Mouse (Mus musculus) limb, embryonic 13.5 days (tissue): ENCODE measurements around the gene Arl14. TPM values are rescaled to one million over a fixed set of nuclear protein-coding genes. Genes with fewer than 3 reads are reported as not detected.

Experiments used
- ATAC-seq: fragments of 200-750 bp; cut with Nextera tagmentation; 2 replicates; pipeline ENCODE4 v1.8.0; 2017; ENCODE audit warnings: low read depth, moderate number of reproducible peaks, moderate TSS enrichment; ENCODE audit not compliant: low FRiP score
- H3K27ac ChIP-seq: fragments of 300-500 bp; sonication (generic); 2 replicates; pipeline ENCODE4 v1.5.1; 2015; ENCODE audit warnings: inconsistent platforms, mild to moderate bottlenecking, moderate library complexity
- H3K27me3 ChIP-seq: fragments of 300-500 bp; sonication (generic); 2 replicates; pipeline ENCODE4 v1.6.1; 2015; ENCODE audit warnings: mild to moderate bottlenecking, inconsistent platforms
- H3K36me3 ChIP-seq: fragments of 300-500 bp; sonication (generic); 2 replicates; pipeline ENCODE4 v1.6.1; 2015; ENCODE audit warnings: inconsistent platforms, mild to moderate bottlenecking, moderate library complexity
- H3K4me1 ChIP-seq: fragments of 300-500 bp; sonication (generic); 2 replicates; pipeline ENCODE4 v1.6.1; 2015; ENCODE audit warnings: inconsistent platforms
- H3K4me2 ChIP-seq: fragments of 300-500 bp; sonication (generic); replicated peaks from 2 replicates; pipeline ENCODE4 v1.6.1; 2015; ENCODE audit warnings: inconsistent platforms, mild to moderate bottlenecking, moderate library complexity
- H3K4me3 ChIP-seq: fragments of 300-500 bp; sonication (generic); 2 replicates; pipeline ENCODE4 v1.5.1; 2015; ENCODE audit warnings: moderate library complexity, mild to moderate bottlenecking, inconsistent platforms
- H3K9ac ChIP-seq: fragments of 300-500 bp; sonication (generic); 2 replicates; pipeline ENCODE4 v1.6.1; 2015; ENCODE audit warnings: mild to moderate bottlenecking, inconsistent platforms
- H3K9me3 ChIP-seq: fragments of 300-500 bp; sonication (generic); 2 replicates; pipeline ENCODE4 v1.6.1; 2016; ENCODE audit warnings: inconsistent platforms
- WGBS: fragments of 180-500 bp; shearing (Covaris S2); methylation state at CpG from one replicate; pipeline ENCODE4 v1.1.7; 2015; 5-methylcytosine and 5-hydroxymethylcytosine counted together
- polyA plus RNA-seq: library from polyadenylated mRNA; unstranded; fragments of >200 nt; fragmentation: Nextera tagmentation; extraction: Ambion mirVana; gene quantifications from 2 replicates; pipeline ENCODE4 v1.2.1, GENCODE M21; 2015

The Arl14 gene
- polyA plus RNA-seq, 1 experiment from 2014 or later = not detected

GRCm38 (mm10) chr3:69195251-69195650 lies 27.0 kb upstream of the Arl14 start:
- Histone ChIP-seq H3K9me3 (no peaks in the 10 kb centered on the region), H3K27me3 (no peaks in the 10 kb centered on the region), H3K36me3 (no peaks in the 10 kb centered on the region), H3K27ac (no peak overlapping the region), H3K4me2 (no peak overlapping the region), H3K9ac (no peak overlapping the region), H3K4me3 (no peak overlapping the region), H3K4me1 (peaks cover 17% of the 10 kb centered on the region)
- no peak for ATAC-seq
- WGBS = 17% methylated on average over 8 of the region's 8 CpGs

GRCm38 (mm10) chr3:69198098-69198497 lies 24.1 kb upstream of the Arl14 start:
- Histone ChIP-seq H3K36me3 (no peaks in the 10 kb centered on the region), H3K4me2 (no peak overlapping the region), H3K9me3 (no peaks in the 10 kb centered on the region), H3K4me1 (peaks cover 17% of the 10 kb centered on the region), H3K4me3 (no peak overlapping the region), H3K27ac (no peak overlapping the region), H3K27me3 (no peaks in the 10 kb centered on the region), H3K9ac (no peak overlapping the region)
- 33% methylated on average over 2 of the region's 2 CpGs for WGBS
- ATAC-seq = no peak

GRCm38 (mm10) chr3:69200251-69200650 lies 22.0 kb upstream of the Arl14 start:
- Histone ChIP-seq H3K4me1 (peaks cover 13% of the 10 kb centered on the region), H3K27ac (no peak overlapping the region), H3K36me3 (no peaks in the 10 kb centered on the region), H3K27me3 (no peaks in the 10 kb centered on the region), H3K9me3 (no peaks in the 10 kb centered on the region), H3K9ac (no peak overlapping the region), H3K4me2 (no peak overlapping the region), H3K4me3 (no peak overlapping the region)
- WGBS = 30% methylated on average over 1 of the region's 1 CpGs
- no peak for ATAC-seq

- H3K9me3 ChIP-seq = no peaks in the 10 kb centered on the region
- ATAC-seq = no peak
- H3K4me1 ChIP-seq = peaks cover 13% of the 10 kb centered on the region
- WGBS = 55% methylated on average over 2 of the region's 2 CpGs
- no peak overlapping the region for H3K4me2 ChIP-seq
- H3K27me3 ChIP-seq = no peaks in the 10 kb centered on the region
- H3K36me3 ChIP-seq = no peaks in the 10 kb centered on the region
- no peak overlapping the region for H3K9ac ChIP-seq
- no peak overlapping the region for H3K4me3 ChIP-seq
- no peak overlapping the region for H3K27ac ChIP-seq
These were observed 21.0 kb upstream of the Arl14 start for GRCm38 (mm10) chr3:69201206-69201605.

- no peak overlapping the region for H3K9ac ChIP-seq
- no peak overlapping the region for H3K4me2 ChIP-seq
- H3K27me3 ChIP-seq = no peaks in the 10 kb centered on the region
- WGBS = 84% methylated on average over 4 of the region's 4 CpGs
- no peak overlapping the region for H3K27ac ChIP-seq
- no peak overlapping the region for H3K4me3 ChIP-seq
- H3K4me1 ChIP-seq = peaks cover 12% of the 10 kb centered on the region
- no peaks in the 10 kb centered on the region for H3K9me3 ChIP-seq
- no peak for ATAC-seq
- no peaks in the 10 kb centered on the region for H3K36me3 ChIP-seq
These were observed 19.3 kb upstream of the Arl14 start for GRCm38 (mm10) chr3:69202876-69203275.

- ATAC-seq = no peak
- Histone ChIP-seq H3K27ac (no peak overlapping the region), H3K9ac (no peak overlapping the region), H3K4me2 (no peak overlapping the region), H3K27me3 (no peaks in the 10 kb centered on the region), H3K4me3 (no peak overlapping the region), H3K4me1 (no peaks in the 10 kb centered on the region), H3K9me3 (no peaks in the 10 kb centered on the region), H3K36me3 (no peaks in the 10 kb centered on the region)
- 60% methylated on average over 7 of the region's 7 CpGs for WGBS
These were observed 16.8 kb upstream of the Arl14 start for GRCm38 (mm10) chr3:69205266-69206054.

GRCm38 (mm10) chr3:69206193-69206893 lies 15.9 kb upstream of the Arl14 start:
- no peak for ATAC-seq
- H3K9ac ChIP-seq = no peak overlapping the region
- H3K27ac ChIP-seq = no peak overlapping the region
- H3K4me2 ChIP-seq = no peak overlapping the region
- H3K4me3 ChIP-seq = no peak overlapping the region
- no peaks in the 10 kb centered on the region for H3K4me1 ChIP-seq
- no peaks in the 10 kb centered on the region for H3K9me3 ChIP-seq
- WGBS = 80% methylated on average over 10 of the region's 10 CpGs
- no peaks in the 10 kb centered on the region for H3K36me3 ChIP-seq
- no peaks in the 10 kb centered on the region for H3K27me3 ChIP-seq

GRCm38 (mm10) chr3:69208441-69209309 lies 13.5 kb upstream of the Arl14 start:
- Histone ChIP-seq H3K9ac (no peak overlapping the region), H3K4me1 (no peaks in the 10 kb centered on the region), H3K4me2 (no peak overlapping the region), H3K9me3 (no peaks in the 10 kb centered on the region), H3K27me3 (no peaks in the 10 kb centered on the region), H3K4me3 (no peak overlapping the region), H3K36me3 (no peaks in the 10 kb centered on the region), H3K27ac (no peak overlapping the region)
- WGBS = 65% methylated on average over 12 of the region's 12 CpGs
- no peak for ATAC-seq

GRCm38 (mm10) chr3:69212246-69212645 lies 10.0 kb upstream of the Arl14 start:
- Histone ChIP-seq H3K4me3 (no peak overlapping the region), H3K36me3 (no peaks in the 10 kb centered on the region), H3K27me3 (no peaks in the 10 kb centered on the region), H3K9me3 (no peaks in the 10 kb centered on the region), H3K9ac (no peak overlapping the region), H3K4me2 (no peak overlapping the region), H3K27ac (no peak overlapping the region), H3K4me1 (no peaks in the 10 kb centered on the region)
- ATAC-seq = no peak
- WGBS = 86% methylated on average over 2 of the region's 2 CpGs

- Histone ChIP-seq H3K36me3 (no peaks in the 10 kb centered on the region), H3K4me2 (no peak overlapping the region), H3K9me3 (no peaks in the 10 kb centered on the region), H3K27ac (no peak overlapping the region), H3K4me1 (no peaks in the 10 kb centered on the region), H3K4me3 (no peak overlapping the region), H3K27me3 (no peaks in the 10 kb centered on the region), H3K9ac (no peak overlapping the region)
- no peak for ATAC-seq
- WGBS = 88% methylated on average over 5 of the region's 5 CpGs
These were observed 8.8 kb upstream of the Arl14 start for GRCm38 (mm10) chr3:69213465-69213864.

- WGBS = 94% methylated on average over 5 of the region's 5 CpGs
- Histone ChIP-seq H3K27me3 (no peaks in the 10 kb centered on the region), H3K9ac (no peak overlapping the region), H3K27ac (no peak overlapping the region), H3K36me3 (no peaks in the 10 kb centered on the region), H3K4me1 (no peaks in the 10 kb centered on the region), H3K9me3 (no peaks in the 10 kb centered on the region), H3K4me3 (no peak overlapping the region), H3K4me2 (no peak overlapping the region)
- ATAC-seq = no peak
These were observed 7.7 kb upstream of the Arl14 start for GRCm38 (mm10) chr3:69214566-69214965.

GRCm38 (mm10) chr3:69222502-69222900 lies 282 bp downstream of the Arl14 start:
- H3K4me3 ChIP-seq = no peak overlapping the region
- H3K9me3 ChIP-seq = no peaks in the 10 kb centered on the region
- H3K4me1 ChIP-seq = no peaks in the 10 kb centered on the region
- H3K27ac ChIP-seq = no peak overlapping the region
- H3K36me3 ChIP-seq = no peaks in the 10 kb centered on the region
- 88% methylated on average over 14 of the region's 14 CpGs for WGBS
- H3K4me2 ChIP-seq = no peak overlapping the region
- H3K27me3 ChIP-seq = no peaks in the 10 kb centered on the region
- no peak overlapping the region for H3K9ac ChIP-seq
- ATAC-seq = no peak
